Comparison of ENCODE assay signal across 8 mouse cellular contexts in genomic region chrX:103492398-103493256, GRCm38 (mm10).
DNase-seq lines count a peak whose midpoint lies in the region; ATAC-seq and TF ChIP-seq lines count a peak whose summit lies in the region.

No protein-coding gene starts in this region.

- ATAC-seq in heart, embryonic 11.5 days (replicated peaks; ENCODE audit: insufficient number of reproducible peaks, low FRiP score, low TSS enrichment): no peak
- ATAC-seq in hindbrain, embryonic 12.5 days (ENCODE audit: low FRiP score): peak; percentile 53

- peak overlapping the region; percentile 59 for H3K4me3 ChIP-seq in heart, embryonic 11.5 days (ENCODE audit: low read depth, low read length)
- H3K4me3 ChIP-seq in ES-Bruce4 (ENCODE audit: low read depth, low read length): no peak overlapping the region
- peak overlapping the region; percentile 52 for H3K4me3 ChIP-seq in hindbrain, embryonic 12.5 days

- H3K27ac ChIP-seq in heart, embryonic 11.5 days (ENCODE audit: low read depth, low read length): peak overlapping the region; percentile 93
- H3K27ac ChIP-seq in ES-Bruce4 (ENCODE audit: insufficient read depth, low read length): no peak overlapping the region
- H3K27ac ChIP-seq in hindbrain, embryonic 12.5 days: peak overlapping the region; percentile 97

- H3K4me1 ChIP-seq in heart, embryonic 11.5 days (ENCODE audit: control insufficient read depth, insufficient read depth, low read length): 0 out of 2 replicates have a peak, but pooled peaks cover 5% of the 10 kb centered on the region
- no peaks in the 10 kb centered on the region for H3K4me1 ChIP-seq in ES-Bruce4 (ENCODE audit: control insufficient read depth, insufficient read depth, low read length)
- 0 out of 2 replicates have a peak, but pooled peaks cover 8% of the 10 kb centered on the region for H3K4me1 ChIP-seq in hindbrain, embryonic 12.5 days

- DNase-seq in heart, adult 18-20 months: no peak
- peak; percentile 29 for DNase-seq in embryo, embryonic 9.5 days (ENCODE audit: extremely low spot score)
- peak; percentile 11 for DNase-seq in lung, postnatal 36 days
- DNase-seq in thymus, postnatal 14 days: peak; percentile 6
- DNase-seq in gastrocnemius, postnatal 14 days: no peak

- TF ChIP-seq EP300 in ES-Bruce4 (IDR thresholded peaks at IDR 0.05; ENCODE audit: insufficient read depth, low read depth, low read length): no peak

- H3K9me3 ChIP-seq in heart, embryonic 11.5 days (replicated peaks; ENCODE audit: control insufficient read depth, low read length): no peaks in the 10 kb centered on the region
- H3K9me3 ChIP-seq in ES-Bruce4 (replicated peaks; ENCODE audit: control insufficient read depth, insufficient read depth, low read length, poor library complexity, severe bottlenecking): no peaks in the 10 kb centered on the region
- no peaks in the 10 kb centered on the region for H3K9me3 ChIP-seq in hindbrain, embryonic 12.5 days (replicated peaks)

- no peak for TF ChIP-seq CTCF in ES-Bruce4 (IDR thresholded peaks at IDR 0.05; ENCODE audit: low read depth, low read length)

- peak overlapping the region; percentile 94 for H3K9ac ChIP-seq in heart, embryonic 11.5 days (ENCODE audit: low read depth, low read length)
- peak overlapping the region; percentile 63 for H3K9ac ChIP-seq in ES-Bruce4 (ENCODE audit: low read depth, poor library complexity, severe bottlenecking)
- H3K9ac ChIP-seq in hindbrain, embryonic 12.5 days: peak overlapping the region; percentile 78

- TF ChIP-seq POLR2A in ES-Bruce4 (IDR thresholded peaks at IDR 0.05; ENCODE audit: insufficient read depth, low read length): no peak

- intact Hi-C loops in gastrocnemius, postnatal 14 days (cut with DNase I; ENCODE audit: low total_unique reads): no loop called here

- peak overlapping the region; percentile 63 for H3K4me2 ChIP-seq in heart, embryonic 11.5 days
- peak overlapping the region; percentile 53 for H3K4me2 ChIP-seq in hindbrain, embryonic 12.5 days (replicated peaks)

- H3K36me3 ChIP-seq in heart, embryonic 11.5 days (ENCODE audit: control insufficient read depth, insufficient read depth, low read length): no peaks in the 10 kb centered on the region
- no peaks in the 10 kb centered on the region for H3K36me3 ChIP-seq in ES-Bruce4 (ENCODE audit: control insufficient read depth, insufficient read depth, low read length, poor library complexity, severe bottlenecking)
- no peaks in the 10 kb centered on the region for H3K36me3 ChIP-seq in hindbrain, embryonic 12.5 days

- H3K27me3 ChIP-seq in heart, embryonic 11.5 days (ENCODE audit: control insufficient read depth, insufficient read depth, low read length): no peaks in the 10 kb centered on the region
- H3K27me3 ChIP-seq in ES-Bruce4 (ENCODE audit: control insufficient read depth, insufficient read depth, low read length, poor library complexity, severe bottlenecking): no peaks in the 10 kb centered on the region
- no peaks in the 10 kb centered on the region for H3K27me3 ChIP-seq in hindbrain, embryonic 12.5 days

- 42% methylated on average over 10 of the region's 10 CpGs for WGBS in heart, embryonic 11.5 days (ENCODE audit: insufficient replicate concordance)
- 39% methylated on average over 10 of the region's 10 CpGs for WGBS in hindbrain, embryonic 12.5 days

Comparison
In these comparisons a context has a peak if more than half of its experiments do, and no peak if none do; other contexts are left out.
1. DNase-seq: peak in embryo, embryonic 9.5 days (single experiment), lung, postnatal 36 days (single experiment) and thymus, postnatal 14 days (single experiment); none in heart, adult 18-20 months (0 of 2) and gastrocnemius, postnatal 14 days (single experiment).
2. Peak in every context shown above with its lines, with median percentiles within 50 percentile points of each other: H3K9ac ChIP-seq.